Mouse (Mus musculus): ENCODE results near the gene Spock1. TPM values are rescaled to one million over a fixed set of nuclear protein-coding genes. Genes with fewer than 3 reads are reported as not detected.
A peak's percentile ranks its signal among the peaks of the same experiment; 100 is the strongest.

Gene Spock1
- polyA plus RNA-seq, 1 experiment from 2014 or later: 69.4 TPM

GRCm38 (mm10) chr13:57662554-57662953 lies 245.6 kb downstream of the Spock1 start:
- H3K4me1 ChIP-seq (replicated peaks): peaks cover 14% of the 10 kb centered on the region
- H3K27me3 ChIP-seq: no peaks in the 10 kb centered on the region
- no peak overlapping the region for H3K9ac ChIP-seq
- no peak overlapping the region for H3K27ac ChIP-seq
- no peak overlapping the region for H3K4me2 ChIP-seq
- H3K4me3 ChIP-seq: no peak overlapping the region
- H3K36me3 ChIP-seq: no peaks in the 10 kb centered on the region
- 84% methylated on average over 4 of the region's 4 CpGs for WGBS
- no peaks in the 10 kb centered on the region for H3K9me3 ChIP-seq
- no peak for ATAC-seq (ENCODE audit: low FRiP score)

GRCm38 (mm10) chr13:57660523-57660922 lies 247.6 kb downstream of the Spock1 start:
- Histone ChIP-seq H3K4me2 (no peak overlapping the region), H3K27me3 (no peaks in the 10 kb centered on the region), H3K4me3 (no peak overlapping the region), H3K4me1 (replicated peaks) (peaks cover 14% of the 10 kb centered on the region), H3K9me3 (no peaks in the 10 kb centered on the region), H3K9ac (no peak overlapping the region), H3K27ac (no peak overlapping the region), H3K36me3 (no peaks in the 10 kb centered on the region)
- WGBS: 94% methylated on average over 2 of the region's 2 CpGs
- ATAC-seq (ENCODE audit: low FRiP score): no peak

- H3K27me3 ChIP-seq: no peaks in the 10 kb centered on the region
- no peak overlapping the region for H3K9ac ChIP-seq
- H3K36me3 ChIP-seq: no peaks in the 10 kb centered on the region
- 71% methylated on average over 3 of the region's 3 CpGs for WGBS
- H3K27ac ChIP-seq: no peak overlapping the region
- ATAC-seq (ENCODE audit: low FRiP score): no peak
- H3K4me2 ChIP-seq: no peak overlapping the region
- no peak overlapping the region for H3K4me3 ChIP-seq
- no peaks in the 10 kb centered on the region for H3K9me3 ChIP-seq
- peaks cover 20% of the 10 kb centered on the region for H3K4me1 ChIP-seq (replicated peaks)
Observed at GRCm38 (mm10) chr13:57659872-57660271, 248.3 kb downstream of the Spock1 start.

GRCm38 (mm10) chr13:57656606-57657005 lies 251.5 kb downstream of the Spock1 start:
- Histone ChIP-seq H3K4me3 (no peak overlapping the region), H3K27ac (no peak overlapping the region), H3K9ac (no peak overlapping the region), H3K4me1 (replicated peaks) (peaks cover 27% of the 10 kb centered on the region), H3K9me3 (no peaks in the 10 kb centered on the region), H3K36me3 (no peaks in the 10 kb centered on the region), H3K27me3 (no peaks in the 10 kb centered on the region), H3K4me2 (no peak overlapping the region)
- ATAC-seq (ENCODE audit: low FRiP score): no peak
- WGBS: 60% methylated on average over 8 of the region's 8 CpGs

- no peaks in the 10 kb centered on the region for H3K27me3 ChIP-seq
- H3K9me3 ChIP-seq: no peaks in the 10 kb centered on the region
- H3K4me2 ChIP-seq: no peak overlapping the region
- no peak for ATAC-seq (ENCODE audit: low FRiP score)
- no peaks in the 10 kb centered on the region for H3K36me3 ChIP-seq
- H3K9ac ChIP-seq: no peak overlapping the region
- WGBS: 72% methylated on average over 7 of the region's 7 CpGs
- peak overlapping the region; percentile 20; the same call in 1 of the 2 replicates for H3K27ac ChIP-seq
- H3K4me1 ChIP-seq (replicated peaks): peaks cover 39% of the 10 kb centered on the region
- H3K4me3 ChIP-seq: no peak overlapping the region
Observed at GRCm38 (mm10) chr13:57654362-57654761, 253.8 kb downstream of the Spock1 start.

GRCm38 (mm10) chr13:57651236-57651635 lies 256.9 kb downstream of the Spock1 start:
- 76% methylated on average over 4 of the region's 4 CpGs for WGBS
- Histone ChIP-seq H3K4me1 (replicated peaks) (peaks cover 30% of the 10 kb centered on the region), H3K9ac (no peak overlapping the region), H3K4me3 (no peak overlapping the region), H3K4me2 (no peak overlapping the region), H3K9me3 (no peaks in the 10 kb centered on the region), H3K27me3 (no peaks in the 10 kb centered on the region), H3K36me3 (no peaks in the 10 kb centered on the region), H3K27ac (no peak overlapping the region)
- ATAC-seq (ENCODE audit: low FRiP score): no peak

- no peaks in the 10 kb centered on the region for H3K36me3 ChIP-seq
- 0 out of 2 replicates have a peak, but pooled peaks cover 3% of the 10 kb centered on the region for H3K9me3 ChIP-seq
- no peaks in the 10 kb centered on the region for H3K27me3 ChIP-seq
- peaks cover 16% of the 10 kb centered on the region; the same call in 1 of the 2 replicates for H3K4me1 ChIP-seq (replicated peaks)
- WGBS: 77% methylated on average over 2 of the region's 2 CpGs
- no peak overlapping the region for H3K27ac ChIP-seq
- ATAC-seq (ENCODE audit: low FRiP score): no peak
- H3K4me3 ChIP-seq: no peak overlapping the region
- no peak overlapping the region for H3K4me2 ChIP-seq
- H3K9ac ChIP-seq: no peak overlapping the region
Observed at GRCm38 (mm10) chr13:57648784-57649183, 259.3 kb downstream of the Spock1 start.

- Histone ChIP-seq H3K36me3 (no peaks in the 10 kb centered on the region), H3K4me2 (no peak overlapping the region), H3K27me3 (no peaks in the 10 kb centered on the region), H3K27ac (no peak overlapping the region), H3K4me3 (no peak overlapping the region), H3K9me3 (0 out of 2 replicates have a peak, but pooled peaks cover 3% of the 10 kb centered on the region), H3K4me1 (replicated peaks) (peaks cover 16% of the 10 kb centered on the region), H3K9ac (no peak overlapping the region)
- WGBS: 72% methylated on average over 4 of the region's 4 CpGs
- no peak for ATAC-seq (ENCODE audit: low FRiP score)
Observed at GRCm38 (mm10) chr13:57647456-57647855, 260.7 kb downstream of the Spock1 start.

GRCm38 (mm10) chr13:57643036-57643435 lies 265.1 kb downstream of the Spock1 start:
- Histone ChIP-seq H3K36me3 (no peaks in the 10 kb centered on the region), H3K4me2 (no peak overlapping the region), H3K4me3 (no peak overlapping the region), H3K27me3 (no peaks in the 10 kb centered on the region), H3K4me1 (replicated peaks) (peaks cover 11% of the 10 kb centered on the region), H3K9me3 (0 out of 2 replicates have a peak, but pooled peaks cover 3% of the 10 kb centered on the region), H3K27ac (peak overlapping the region; percentile 13; the same call in 1 of the 2 replicates), H3K9ac (no peak overlapping the region)
- WGBS: 70% methylated on average over 12 of the region's 12 CpGs
- no peak for ATAC-seq (ENCODE audit: low FRiP score)

GRCm38 (mm10) chr13:57641649-57642048 lies 266.5 kb downstream of the Spock1 start:
- Histone ChIP-seq H3K27ac (no peak overlapping the region), H3K4me1 (replicated peaks) (peaks cover 23% of the 10 kb centered on the region), H3K9ac (no peak overlapping the region), H3K36me3 (no peaks in the 10 kb centered on the region), H3K4me2 (no peak overlapping the region), H3K27me3 (no peaks in the 10 kb centered on the region), H3K4me3 (no peak overlapping the region), H3K9me3 (0 out of 2 replicates have a peak, but pooled peaks cover 3% of the 10 kb centered on the region)
- ATAC-seq (ENCODE audit: low FRiP score): no peak
- 89% methylated on average over 4 of the region's 4 CpGs for WGBS

- Histone ChIP-seq H3K27ac (no peak overlapping the region), H3K4me3 (no peak overlapping the region), H3K9ac (no peak overlapping the region), H3K27me3 (no peaks in the 10 kb centered on the region), H3K9me3 (0 out of 2 replicates have a peak, but pooled peaks cover 3% of the 10 kb centered on the region), H3K36me3 (no peaks in the 10 kb centered on the region), H3K4me2 (no peak overlapping the region), H3K4me1 (replicated peaks) (peaks cover 30% of the 10 kb centered on the region)
- WGBS: 82% methylated on average over 2 of the region's 2 CpGs
- no peak for ATAC-seq (ENCODE audit: low FRiP score)
Observed at GRCm38 (mm10) chr13:57640968-57641367, 267.2 kb downstream of the Spock1 start.

GRCm38 (mm10) chr13:57638820-57639219 lies 269.3 kb downstream of the Spock1 start:
- H3K4me2 ChIP-seq: no peak overlapping the region
- H3K4me1 ChIP-seq (replicated peaks): peaks cover 35% of the 10 kb centered on the region
- no peak overlapping the region for H3K4me3 ChIP-seq
- 87% methylated on average over 5 of the region's 5 CpGs for WGBS
- H3K27ac ChIP-seq: no peak overlapping the region
- no peaks in the 10 kb centered on the region for H3K27me3 ChIP-seq
- H3K36me3 ChIP-seq: no peaks in the 10 kb centered on the region
- H3K9me3 ChIP-seq: no peaks in the 10 kb centered on the region
- no peak for ATAC-seq (ENCODE audit: low FRiP score)
- no peak overlapping the region for H3K9ac ChIP-seq

- ATAC-seq (ENCODE audit: low FRiP score): no peak
- no peak overlapping the region for H3K4me3 ChIP-seq
- peak overlapping the region; percentile 81 for H3K27ac ChIP-seq
- no peaks in the 10 kb centered on the region for H3K36me3 ChIP-seq
- no peaks in the 10 kb centered on the region for H3K9me3 ChIP-seq
- H3K27me3 ChIP-seq: 0 out of 2 replicates have a peak, but pooled peaks cover 6% of the 10 kb centered on the region
- WGBS: 70% methylated on average over 15 of the region's 15 CpGs
- no peak overlapping the region for H3K4me2 ChIP-seq
- no peak overlapping the region for H3K9ac ChIP-seq
- peaks cover 35% of the 10 kb centered on the region for H3K4me1 ChIP-seq (replicated peaks)
Observed at GRCm38 (mm10) chr13:57637606-57638132, 270.5 kb downstream of the Spock1 start.
